ENCODE assay signal across 9 mouse cellular contexts in genomic region chr12:54654141-54654540, GRCm38 (mm10). TPM values are rescaled to one million over a fixed set of nuclear protein-coding genes. Genes with fewer than 3 reads are reported as not detected.
A peak's percentile ranks its signal among the peaks of the same experiment; 100 is the strongest.
DNase-seq lines count a peak whose midpoint lies in the region; ATAC-seq and TF ChIP-seq lines count a peak whose summit lies in the region.
"Had no signal": no experiment of that assay in that cellular context is flagged by ENCODE, and none has a peak within 500 bp of the region (broad histone marks: within the 10 kb centered on the region; RNA-seq: fewer than 3 reads in every experiment).

No protein-coding gene starts in this region.

- 0 out of 2 replicates have a peak, but pooled peaks cover 7% of the 10 kb centered on the region for H3K36me3 ChIP-seq in hindbrain, embryonic 14.5 days (replicated peaks; ENCODE audit: control insufficient read depth, insufficient read depth)
- H3K36me3 ChIP-seq in liver, embryonic 14.5 days (replicated peaks; ENCODE audit: control insufficient read depth, insufficient read depth, low read depth) = no peaks in the 10 kb centered on the region

- no peak overlapping the region for H3K4me3 ChIP-seq in hindbrain, embryonic 14.5 days (replicated peaks; ENCODE audit: low read length)
- H3K4me3 ChIP-seq in liver, embryonic 14.5 days (ENCODE audit: insufficient read depth in 1 of 2, low read depth in 2 of 2, low read length in 2 of 2) = no peak overlapping the region; a peak in 1 of 4 replicates

- 84% methylated on average over 4 of the region's 4 CpGs for WGBS in hindbrain, embryonic 14.5 days
- 24% methylated on average over 4 of the region's 4 CpGs for WGBS in liver, embryonic 14.5 days (ENCODE audit: insufficient replicate concordance)

- peaks cover 12% of the 10 kb centered on the region; the same call in 1 of the 2 replicates for H3K4me1 ChIP-seq in hindbrain, embryonic 14.5 days (replicated peaks; ENCODE audit: control insufficient read depth, insufficient read depth, low read length)
- peaks cover 3 to 26% of the 10 kb centered on the region in 2 experiments for H3K4me1 ChIP-seq in liver, embryonic 14.5 days (replicated peaks; ENCODE audit: control insufficient read depth in 2 of 2, insufficient read depth in 2 of 2, low read length in 1 of 2)

- no peak overlapping the region for H3K9ac ChIP-seq in hindbrain, embryonic 14.5 days
- no peak overlapping the region for H3K9ac ChIP-seq in liver, embryonic 14.5 days (replicated peaks)

- DNase-seq in cerebellum, postnatal 14 days = peak; percentile 27 to 38
- DNase-seq in cerebellum, adult 11 months = no peak
- peak; percentile 54 for DNase-seq in 416B (ENCODE audit: low read depth)
- no peak for DNase-seq in hindbrain, embryonic 14.5 days (ENCODE audit: low spot score)
- DNase-seq in liver, embryonic 14.5 days (ENCODE audit: low read depth in 3 of 3, low spot score in 3 of 3) = no peak
- DNase-seq in left cerebral cortex, adult 11 months (ENCODE audit: low spot score) = no peak
- no peak for DNase-seq in right cerebral cortex, postnatal 36 days (ENCODE audit: low spot score in 2 of 2)
- DNase-seq in ovary, adult 18-20 months (ENCODE audit: low spot score) = no peak

- no peak for ATAC-seq in hindbrain, embryonic 14.5 days (ENCODE audit: low FRiP score)
- ATAC-seq in liver, embryonic 14.5 days (ENCODE audit: insufficient read depth) = no peak

- no peaks in the 10 kb centered on the region for H3K27me3 ChIP-seq in hindbrain, embryonic 14.5 days (ENCODE audit: control insufficient read depth, insufficient read depth, low read length)
- no peaks in the 10 kb centered on the region for H3K27me3 ChIP-seq in liver, embryonic 14.5 days (ENCODE audit: control insufficient read depth, insufficient read depth, low read length)
- H3K27me3 ChIP-seq: CH12.LX had no signal

- peak; percentile 18; the same call in 1 of the 2 replicates for TF ChIP-seq EP300 in liver, embryonic 14.5 days (IDR thresholded peaks at IDR 0.05; ENCODE audit: low read depth)

- TF ChIP-seq CTCF in liver, embryonic 14.5 days (IDR thresholded peaks at IDR 0.05; ENCODE audit: low read depth) = no peak

- no peaks in the 10 kb centered on the region for H3K9me3 ChIP-seq in hindbrain, embryonic 14.5 days (ENCODE audit: control insufficient read depth, low read length)
- no peaks in the 10 kb centered on the region for H3K9me3 ChIP-seq in liver, embryonic 14.5 days (ENCODE audit: control insufficient read depth, low read length)

- peak overlapping the region; percentile 63 for H3K4me2 ChIP-seq in hindbrain, embryonic 14.5 days (replicated peaks)
- peak overlapping the region; percentile 91 for H3K4me2 ChIP-seq in liver, embryonic 14.5 days (ENCODE audit: low read depth)

- no peak overlapping the region for H3K27ac ChIP-seq in hindbrain, embryonic 14.5 days
- no peak overlapping the region for H3K27ac ChIP-seq in liver, embryonic 14.5 days

RNA-seq across cellular contexts. Expression of gene Sptssa, which starts 2.2 kb away (rescaled TPM):
- polyA plus RNA-seq in hindbrain, embryonic 14.5 days (2014; fragmentation: Nextera tagmentation; extraction: Ambion mirVana) = 206 and 209 TPM in 2 replicates
- polyA plus RNA-seq in liver, embryonic 14.5 days (2012; rRNA removed) = 27.0 and 32.1 TPM in 2 replicates
- 65.1 and 65.2 TPM in 2 replicates for polyA plus RNA-seq in liver, embryonic 14.5 days (2014; fragmentation: Nextera tagmentation; extraction: Ambion mirVana)

RNA-seq across cellular contexts. Expression of gene Eapp, which starts 41.6 kb away (rescaled TPM):
- 64.4 and 78.5 TPM in 2 replicates for polyA plus RNA-seq in hindbrain, embryonic 14.5 days (2014; fragmentation: Nextera tagmentation; extraction: Ambion mirVana)
- polyA plus RNA-seq in liver, embryonic 14.5 days (2012; rRNA removed) = 4.0 and 8.7 TPM in 2 replicates
- polyA plus RNA-seq in liver, embryonic 14.5 days (2014; fragmentation: Nextera tagmentation; extraction: Ambion mirVana) = 41.8 and 45.7 TPM in 2 replicates

Comparison
In these comparisons a context has a peak if more than half of its experiments do, and no peak if none do; other contexts are left out.
1. DNase-seq: peak in cerebellum, postnatal 14 days (2 of 2) and 416B (single experiment); none in cerebellum, adult 11 months (single experiment), hindbrain, embryonic 14.5 days (single experiment), liver, embryonic 14.5 days (0 of 3), left cerebral cortex, adult 11 months (single experiment), right cerebral cortex, postnatal 36 days (0 of 2) and ovary, adult 18-20 months (single experiment).